Mouse (Mus musculus) small intestine, adult 2 months (tissue): ENCODE results near the gene C5ar1. TPM values are rescaled to one million over a fixed set of nuclear protein-coding genes. Genes with fewer than 3 reads are reported as not detected.
"Not testable (repeated sequence)": the region's sequence is repeated elsewhere in the genome, so short reads cannot be mapped to it uniquely, and the experiment has no call there.

ENCODE experiments used
- H3K27ac ChIP-seq: fragments of 200-500 bp; 2 replicates; pipeline ENCODE4 v1.5.1; 2012; ENCODE audit warnings: low read depth, low read length, control low read depth, inconsistent platforms; ENCODE audit not compliant: insufficient read depth
- H3K27me3 ChIP-seq: fragments of 200-500 bp; 2 replicates; pipeline ENCODE4 v1.6.1; 2012; ENCODE audit warnings: mild to moderate bottlenecking, moderate library complexity, low read length, inconsistent platforms; ENCODE audit not compliant: control insufficient read depth, insufficient read depth
- H3K36me3 ChIP-seq: fragments of 200-500 bp; 2 replicates; pipeline ENCODE4 v1.6.1; 2012; ENCODE audit warnings: mild to moderate bottlenecking, low read length, control low read depth, inconsistent platforms; ENCODE audit not compliant: control insufficient read depth, insufficient read depth
- H3K4me1 ChIP-seq: fragments of 200-500 bp; 2 replicates; pipeline ENCODE4 v1.6.1; 2012; ENCODE audit warnings: low read length, inconsistent platforms, mixed read lengths; ENCODE audit not compliant: control insufficient read depth, insufficient read depth, insufficient read length
- H3K4me3 ChIP-seq: fragments of 200-500 bp; 2 replicates; pipeline ENCODE4 v1.5.1; 2012; ENCODE audit warnings: low read depth, mild to moderate bottlenecking, control low read depth, inconsistent platforms, low read length, moderate library complexity
- CTCF ChIP-seq: fragments of 200-500 bp; IDR thresholded peaks from 2 replicates; pipeline ENCODE4 v1.5.1; 2012; ENCODE audit warnings: low read depth, mild to moderate bottlenecking, control low read depth, inconsistent platforms, low read length, moderate library complexity, mixed read lengths; ENCODE audit not compliant: insufficient replicate concordance, insufficient read length; ENCODE audit errors: extremely low read depth
- POLR2A ChIP-seq: fragments of 200-500 bp; IDR thresholded peaks from 2 replicates; pipeline ENCODE4 v1.6.1; 2012; ENCODE audit warnings: low read depth, mild to moderate bottlenecking, control low read depth, inconsistent platforms, low read length, moderate library complexity
- WGBS: fragments of 180-500 bp; shearing (Covaris S2); methylation state at CpG from one replicate; pipeline ENCODE4 v1.1.7; 2018; 5-methylcytosine and 5-hydroxymethylcytosine counted together
- polyA plus RNA-seq: library from polyadenylated mRNA; depleted of rRNA; stranded (reverse); fragments of >200 nt; gene quantifications from 2 replicates; pipeline ENCODE4 v1.2.3, GENCODE M21; 2012; rRNA removed

C5ar1 gene
- 5.4 and 5.7 TPM in 2 replicates for polyA plus RNA-seq

DNA sequence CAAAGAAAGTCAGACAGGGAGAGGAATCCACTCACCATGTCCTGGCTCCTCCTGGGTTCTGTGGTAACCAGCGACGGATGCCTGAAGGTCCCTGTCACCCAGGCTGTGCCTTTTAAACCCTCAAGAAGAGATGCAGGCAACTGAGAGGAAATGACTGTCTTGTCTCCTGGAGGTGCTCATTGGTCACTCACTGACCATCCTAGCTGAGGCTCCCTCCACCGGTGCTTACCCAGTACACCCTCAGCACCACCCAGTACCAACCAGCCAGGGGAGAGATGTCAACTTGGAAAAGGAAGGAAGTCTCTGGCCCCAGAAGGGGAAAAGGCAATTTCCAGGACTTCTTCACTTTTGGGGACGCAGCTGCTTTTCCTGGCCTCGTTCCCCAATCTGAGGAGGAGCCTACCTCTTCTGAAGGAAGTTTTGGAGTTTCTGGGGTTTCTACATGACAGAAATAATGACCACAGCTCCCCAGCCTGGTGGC, at the start of gene C5ar1:
Gene C5ar1, minus strand, starts transcription at position 431 of the 481 bp plus-strand sequence.
- TF ChIP-seq CTCF (no peak), POLR2A (no peak)
- H3K4me1 ChIP-seq, result no peaks in the 10 kb centered on the region
- H3K4me3 ChIP-seq, result peak within 1 kb of the TSS; percentile 2
- no peaks in the 10 kb centered on the region for H3K36me3 ChIP-seq
- peak within 1 kb of the TSS; percentile 2; the same call in 1 of the 2 replicates for H3K27ac ChIP-seq
- no peaks in the 10 kb centered on the region for H3K27me3 ChIP-seq
- 71% methylated on average over 5 of the region's 5 CpGs for WGBS

- TF ChIP-seq CTCF (no peak), POLR2A (no peak)
- no peaks in the 10 kb centered on the region for H3K36me3 ChIP-seq
- peak overlapping the region; percentile 72 for H3K4me3 ChIP-seq
- WGBS, result 15% methylated on average over 16 of the region's 16 CpGs
- H3K4me1 ChIP-seq, result peaks cover 21% of the 10 kb centered on the region
- H3K27me3 ChIP-seq, result no peaks in the 10 kb centered on the region
- peak overlapping the region; percentile 10; the same call in 1 of the 2 replicates for H3K27ac ChIP-seq
Observed at GRCm38 (mm10) chr7:16308555-16309317, 49.4 kb upstream of the C5ar1 start.

GRCm38 (mm10) chr7:16308093-16308492, 48.8 kb upstream of the C5ar1 start, which contains the start of gene Bbc3:
Gene Bbc3, plus strand, starts transcription at chr7:16308393.
- Histone ChIP-seq H3K4me1 (peaks cover 21% of the 10 kb centered on the region), H3K4me3 (peak within 1 kb of the TSS; percentile 72), H3K27ac (peak within 1 kb of the TSS; percentile 10; the same call in 1 of the 2 replicates)
- H3K36me3 ChIP-seq, H3K27me3 ChIP-seq: not testable (repeated sequence)
- 20% methylated on average over 1 of the region's 1 CpGs for WGBS

DNA sequence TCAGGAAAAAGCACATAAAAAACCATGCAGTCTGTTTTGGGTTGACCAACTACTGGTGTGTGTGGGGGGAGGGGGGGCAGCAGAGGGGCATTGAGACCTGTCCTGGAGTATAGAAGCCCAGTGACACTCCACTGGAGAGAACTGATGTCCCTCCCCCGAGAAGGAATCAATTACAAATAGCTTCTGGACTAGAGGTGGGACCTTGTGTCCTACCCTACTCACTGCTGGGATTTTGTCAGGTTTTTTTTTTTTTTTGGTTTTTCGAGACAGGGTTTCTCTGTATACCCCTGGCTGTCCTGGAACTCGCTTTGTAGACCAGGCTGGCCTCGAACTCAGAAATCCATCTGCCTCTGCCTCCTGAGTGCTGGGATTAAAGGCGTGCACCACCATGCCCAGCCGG, 47.8 kb upstream of the C5ar1 start:
- H3K4me1 ChIP-seq, result peaks cover 18% of the 10 kb centered on the region
- WGBS, result 81% methylated on average over 6 of the region's 6 CpGs
- not testable (repeated sequence) for H3K4me3 ChIP-seq, H3K27me3 ChIP-seq, H3K27ac ChIP-seq, H3K36me3 ChIP-seq

DNA sequence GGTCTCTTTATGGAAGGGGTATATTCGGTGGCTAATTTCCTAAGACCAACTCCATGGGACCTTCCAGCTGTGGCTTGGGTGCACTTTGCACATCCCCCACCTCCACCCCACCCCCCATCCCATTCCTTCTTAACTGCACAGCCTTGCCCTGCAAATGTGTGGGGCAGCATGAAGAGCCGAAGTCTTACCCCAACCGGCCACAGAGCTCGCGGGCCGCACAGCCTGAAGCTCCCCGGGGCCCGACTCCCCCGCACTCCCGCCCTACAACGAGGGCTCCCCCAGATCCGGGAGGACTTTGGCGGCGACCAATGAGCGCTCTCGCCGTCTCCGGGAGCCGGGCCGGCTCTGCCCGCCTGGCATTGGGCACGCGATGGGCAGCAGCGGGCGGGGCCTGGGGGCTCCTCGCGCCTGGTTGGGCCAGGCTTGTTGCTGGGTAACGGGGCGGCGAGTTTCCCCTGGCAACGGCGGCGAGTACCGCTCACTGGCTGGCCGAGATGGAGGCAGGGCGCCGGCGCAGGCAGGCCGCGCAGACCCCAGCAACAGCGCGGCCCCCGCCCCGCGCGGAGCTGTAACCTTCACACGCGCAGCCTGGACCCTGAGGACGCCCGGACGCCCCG, 40.2 kb upstream of the C5ar1 start:
- Histone ChIP-seq H3K4me3 (peak overlapping the region; percentile 46), H3K36me3 (no peaks in the 10 kb centered on the region), H3K4me1 (peaks cover 10% of the 10 kb centered on the region), H3K27ac (no peak overlapping the region), H3K27me3 (peaks cover 9% of the 10 kb centered on the region)
- WGBS, result 2% methylated on average over 52 of the region's 52 CpGs
- no peak for TF ChIP-seq POLR2A

GRCm38 (mm10) chr7:16298927-16299326, 39.6 kb upstream of the C5ar1 start:
- H3K27me3 ChIP-seq, result peaks cover 9% of the 10 kb centered on the region
- peaks cover 10% of the 10 kb centered on the region for H3K4me1 ChIP-seq
- 81% methylated on average over 5 of the region's 5 CpGs for WGBS
- no peak overlapping the region for H3K27ac ChIP-seq
- no peak overlapping the region for H3K4me3 ChIP-seq
- no peak for TF ChIP-seq POLR2A
- no peak for TF ChIP-seq CTCF
- H3K36me3 ChIP-seq, result no peaks in the 10 kb centered on the region

DNA sequence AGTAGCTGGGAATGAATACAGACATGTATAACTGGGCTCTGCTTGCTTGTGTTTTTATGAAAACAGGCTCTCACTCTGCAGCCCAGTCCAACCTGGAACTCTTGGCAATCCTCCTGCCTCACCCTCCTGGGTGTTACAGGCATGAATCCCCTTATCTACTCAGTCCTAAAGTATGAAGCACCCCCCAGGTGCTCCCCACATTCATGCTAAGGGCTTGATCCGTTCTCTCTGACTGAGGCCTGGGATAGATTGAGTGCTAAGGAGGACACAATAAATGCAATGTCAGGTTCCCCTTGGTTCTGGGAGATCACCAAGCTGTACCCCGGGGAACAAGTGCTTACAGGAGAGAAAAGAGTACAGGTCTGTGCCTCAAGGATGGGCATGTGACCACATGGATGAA, 38.3 kb upstream of the C5ar1 start:
- no peaks in the 10 kb centered on the region for H3K36me3 ChIP-seq
- H3K4me1 ChIP-seq, result peaks cover 10% of the 10 kb centered on the region
- TF ChIP-seq POLR2A (no peak), CTCF (no peak)
- H3K27ac ChIP-seq, result no peak overlapping the region
- H3K4me3 ChIP-seq, result no peak overlapping the region
- WGBS, result 63% methylated on average over 2 of the region's 2 CpGs
- peaks cover 9% of the 10 kb centered on the region for H3K27me3 ChIP-seq
